Mouse (Mus musculus): ENCODE measurements around the gene Mgst3. TPM values are rescaled to one million over a fixed set of nuclear protein-coding genes. Genes with fewer than 3 reads are reported as not detected.

Gene Mgst3
- polyA plus RNA-seq, 1 experiment from 2014 or later: 60.3 TPM

GRCm38 (mm10) chr1:167409601-167410000 lies 16.0 kb upstream of the Mgst3 start:
- Histone ChIP-seq H3K27ac (no peak overlapping the region), H3K9me3 (no peaks in the 10 kb centered on the region), H3K4me3 (no peak overlapping the region), H3K27me3 (ENCODE audit: poor library complexity, severe bottlenecking) (no peaks in the 10 kb centered on the region), H3K36me3 (replicated peaks) (no peaks in the 10 kb centered on the region), H3K4me1 (no peaks in the 10 kb centered on the region)
- 84% methylated on average over 4 of the region's 4 CpGs for WGBS
- DNase-seq (ENCODE audit: extremely low spot score, low spot score): no peak

GRCm38 (mm10) chr1:167405237-167405636 lies 11.6 kb upstream of the Mgst3 start:
- Histone ChIP-seq H3K27ac (no peak overlapping the region), H3K4me3 (no peak overlapping the region), H3K9me3 (no peaks in the 10 kb centered on the region), H3K36me3 (replicated peaks) (no peaks in the 10 kb centered on the region), H3K27me3 (ENCODE audit: poor library complexity, severe bottlenecking) (no peaks in the 10 kb centered on the region), H3K4me1 (no peaks in the 10 kb centered on the region)
- WGBS: 86% methylated on average over 4 of the region's 4 CpGs
- no peak for DNase-seq (ENCODE audit: extremely low spot score, low spot score)

- Histone ChIP-seq H3K27ac (peak overlapping the region; percentile 96), H3K4me3 (peak overlapping the region; percentile 79), H3K9me3 (no peaks in the 10 kb centered on the region), H3K4me1 (peaks cover 17% of the 10 kb centered on the region), H3K36me3 (replicated peaks) (no peaks in the 10 kb centered on the region), H3K27me3 (ENCODE audit: poor library complexity, severe bottlenecking) (peaks cover 41% of the 10 kb centered on the region)
- DNase-seq (ENCODE audit: extremely low spot score, low spot score): no peak
- WGBS: 2% methylated on average over 15 of the region's 15 CpGs
Measured at GRCm38 (mm10) chr1:167393281-167393680, 360 bp downstream of the Mgst3 start.

- DNase-seq (ENCODE audit: extremely low spot score, low spot score): no peak
- Histone ChIP-seq H3K9me3 (no peaks in the 10 kb centered on the region), H3K4me3 (peak overlapping the region; percentile 79), H3K27me3 (ENCODE audit: poor library complexity, severe bottlenecking) (peaks cover 47% of the 10 kb centered on the region), H3K36me3 (replicated peaks) (no peaks in the 10 kb centered on the region), H3K27ac (peak overlapping the region; percentile 96; the same call in 1 of the 2 replicates), H3K4me1 (peaks cover 17% of the 10 kb centered on the region)
- 13% methylated on average over 8 of the region's 8 CpGs for WGBS
Measured at GRCm38 (mm10) chr1:167392687-167393086, 954 bp downstream of the Mgst3 start.

- H3K27me3 ChIP-seq (ENCODE audit: poor library complexity, severe bottlenecking): peaks cover 47% of the 10 kb centered on the region
- H3K4me3 ChIP-seq: peak overlapping the region; percentile 79
- H3K27ac ChIP-seq: peak overlapping the region; percentile 96; the same call in 1 of the 2 replicates
- H3K4me1 ChIP-seq: peaks cover 17% of the 10 kb centered on the region
- DNase-seq (ENCODE audit: extremely low spot score, low spot score): no peak
- no peaks in the 10 kb centered on the region for H3K9me3 ChIP-seq
- WGBS: 61% methylated on average over 2 of the region's 2 CpGs
- H3K36me3 ChIP-seq (replicated peaks): no peaks in the 10 kb centered on the region
Measured at GRCm38 (mm10) chr1:167392031-167392640, 1.5 kb downstream of the Mgst3 start.

GRCm38 (mm10) chr1:167391241-167391640 lies 2.4 kb downstream of the Mgst3 start:
- Histone ChIP-seq H3K4me3 (no peak overlapping the region), H3K9me3 (no peaks in the 10 kb centered on the region), H3K27ac (no peak overlapping the region), H3K27me3 (ENCODE audit: poor library complexity, severe bottlenecking) (peaks cover 47% of the 10 kb centered on the region), H3K36me3 (replicated peaks) (no peaks in the 10 kb centered on the region), H3K4me1 (peaks cover 17% of the 10 kb centered on the region)
- 81% methylated on average over 6 of the region's 6 CpGs for WGBS
- no peak for DNase-seq (ENCODE audit: extremely low spot score, low spot score)

GRCm38 (mm10) chr1:167390381-167390780 lies 3.3 kb downstream of the Mgst3 start:
- H3K9me3 ChIP-seq: no peaks in the 10 kb centered on the region
- DNase-seq (ENCODE audit: extremely low spot score, low spot score): no peak
- 84% methylated on average over 4 of the region's 4 CpGs for WGBS
- H3K36me3 ChIP-seq (replicated peaks): no peaks in the 10 kb centered on the region
- no peak overlapping the region for H3K27ac ChIP-seq
- peaks cover 23% of the 10 kb centered on the region for H3K4me1 ChIP-seq
- H3K4me3 ChIP-seq: no peak overlapping the region
- peaks cover 43% of the 10 kb centered on the region for H3K27me3 ChIP-seq (ENCODE audit: poor library complexity, severe bottlenecking)

- 90% methylated on average over 7 of the region's 7 CpGs for WGBS
- Histone ChIP-seq H3K36me3 (replicated peaks) (no peaks in the 10 kb centered on the region), H3K27ac (no peak overlapping the region), H3K4me3 (no peak overlapping the region), H3K4me1 (peaks cover 21% of the 10 kb centered on the region), H3K9me3 (no peaks in the 10 kb centered on the region), H3K27me3 (ENCODE audit: poor library complexity, severe bottlenecking) (peaks cover 39% of the 10 kb centered on the region)
- DNase-seq (ENCODE audit: extremely low spot score, low spot score): no peak
Measured at GRCm38 (mm10) chr1:167389584-167389983, 4.1 kb downstream of the Mgst3 start.

- Histone ChIP-seq H3K9me3 (no peaks in the 10 kb centered on the region), H3K4me1 (peaks cover 17% of the 10 kb centered on the region), H3K36me3 (replicated peaks) (no peaks in the 10 kb centered on the region), H3K27me3 (ENCODE audit: poor library complexity, severe bottlenecking) (peaks cover 39% of the 10 kb centered on the region), H3K4me3 (no peak overlapping the region), H3K27ac (no peak overlapping the region)
- 87% methylated on average over 6 of the region's 6 CpGs for WGBS
- no peak for DNase-seq (ENCODE audit: extremely low spot score, low spot score)
Measured at GRCm38 (mm10) chr1:167388571-167388970, 5.1 kb downstream of the Mgst3 start.

- no peak for DNase-seq (ENCODE audit: extremely low spot score, low spot score)
Measured at GRCm38 (mm10) chr1:167387796-167388195, 5.8 kb downstream of the Mgst3 start.

GRCm38 (mm10) chr1:167387310-167387709 lies 6.3 kb downstream of the Mgst3 start:
- H3K27ac ChIP-seq: 0 out of 2 replicates have a peak overlapping the region, but pooled peaks have one; percentile 35
- DNase-seq (ENCODE audit: extremely low spot score, low spot score): no peak
- no peak overlapping the region for H3K4me3 ChIP-seq
- no peaks in the 10 kb centered on the region for H3K9me3 ChIP-seq
- H3K36me3 ChIP-seq (replicated peaks): no peaks in the 10 kb centered on the region
- H3K4me1 ChIP-seq: peaks cover 14% of the 10 kb centered on the region
- peaks cover 28% of the 10 kb centered on the region for H3K27me3 ChIP-seq (ENCODE audit: poor library complexity, severe bottlenecking)
- WGBS: 86% methylated on average over 2 of the region's 2 CpGs

More at GRCm38 (mm10) chr1:167387796-167388195, 5.8 kb downstream of the Mgst3 start:
- WGBS: 80% methylated on average over 3 of the region's 3 CpGs
- H3K36me3 ChIP-seq (replicated peaks): no peaks in the 10 kb centered on the region
- peaks cover 33% of the 10 kb centered on the region for H3K27me3 ChIP-seq (ENCODE audit: poor library complexity, severe bottlenecking)
- H3K27ac ChIP-seq: no peak overlapping the region
- peaks cover 16% of the 10 kb centered on the region for H3K4me1 ChIP-seq
- H3K9me3 ChIP-seq: no peaks in the 10 kb centered on the region
- no peak overlapping the region for H3K4me3 ChIP-seq

GRCm38 (mm10) chr1:167386466-167386865 lies 7.2 kb downstream of the Mgst3 start:
- Histone ChIP-seq H3K27me3 (ENCODE audit: poor library complexity, severe bottlenecking) (peaks cover 20% of the 10 kb centered on the region), H3K4me1 (peaks cover 14% of the 10 kb centered on the region), H3K4me3 (no peak overlapping the region), H3K36me3 (replicated peaks) (no peaks in the 10 kb centered on the region), H3K27ac (peak overlapping the region; percentile 35; the same call in 1 of the 2 replicates), H3K9me3 (no peaks in the 10 kb centered on the region)
- WGBS: 75% methylated on average over 2 of the region's 2 CpGs
- DNase-seq (ENCODE audit: extremely low spot score, low spot score): no peak

- no peak overlapping the region for H3K4me3 ChIP-seq
- WGBS: 59% methylated on average over 5 of the region's 5 CpGs
- DNase-seq (ENCODE audit: extremely low spot score, low spot score): no peak
- H3K36me3 ChIP-seq (replicated peaks): no peaks in the 10 kb centered on the region
- H3K4me1 ChIP-seq: peaks cover 14% of the 10 kb centered on the region
- H3K9me3 ChIP-seq: no peaks in the 10 kb centered on the region
- no peak overlapping the region for H3K27ac ChIP-seq
- H3K27me3 ChIP-seq (ENCODE audit: poor library complexity, severe bottlenecking): peaks cover 12% of the 10 kb centered on the region; the same call in 1 of the 2 replicates
Measured at GRCm38 (mm10) chr1:167385636-167386035, 8.0 kb downstream of the Mgst3 start.
